Mouse (Mus musculus) lung, postnatal 0 days (tissue): ENCODE measurements around the gene Atp2a1. TPM values are rescaled to one million over a fixed set of nuclear protein-coding genes. Genes with fewer than 3 reads are reported as not detected.

Experiments used
- ATAC-seq: fragments of 200-750 bp; cut with Nextera tagmentation; 2 replicates; pipeline ENCODE4 v1.8.0; 2017; ENCODE audit warnings: moderate library complexity
- DNase-seq: peaks from one replicate; pipeline ENCODE4 v3.0.0-alpha.2; 2016; ENCODE audit warnings: low spot score
- H3K27ac ChIP-seq: fragments of 300-500 bp; sonication (generic); 2 replicates; pipeline ENCODE4 v1.5.1; 2014; ENCODE audit warnings: antibody characterized with exemption, mild to moderate bottlenecking, low read length, mixed read lengths
- H3K27me3 ChIP-seq: fragments of 300-500 bp; sonication (generic); replicated peaks from 2 replicates; pipeline ENCODE4 v1.6.1; 2014; ENCODE audit warnings: low read length, mixed read lengths; ENCODE audit not compliant: insufficient read depth
- H3K36me3 ChIP-seq: fragments of 300-500 bp; sonication (generic); 2 replicates; pipeline ENCODE4 v1.6.1; 2014; ENCODE audit warnings: low read length, mixed read lengths; ENCODE audit not compliant: insufficient read depth
- H3K4me1 ChIP-seq: fragments of 300-500 bp; sonication (generic); 2 replicates; pipeline ENCODE4 v1.6.1; 2014; ENCODE audit warnings: antibody characterized with exemption, low read depth, low read length, mixed read lengths; ENCODE audit not compliant: insufficient read depth
- H3K4me2 ChIP-seq: fragments of 300-500 bp; sonication (generic); replicated peaks from 2 replicates; pipeline ENCODE4 v1.6.1; 2014; ENCODE audit warnings: low read depth, mild to moderate bottlenecking, low read length, moderate library complexity, mixed read lengths
- H3K4me3 ChIP-seq: fragments of 300-500 bp; sonication (generic); 2 replicates; pipeline ENCODE4 v1.5.1; 2014; ENCODE audit warnings: low read depth, low read length
- H3K9ac ChIP-seq: fragments of 300-500 bp; sonication (generic); replicated peaks from 2 replicates; pipeline ENCODE4 v1.6.1; 2014; ENCODE audit warnings: low read depth, mild to moderate bottlenecking
- H3K9me3 ChIP-seq: fragments of 300-500 bp; sonication (generic); 2 replicates; pipeline ENCODE4 v1.6.1; 2016; ENCODE audit warnings: low read length, mixed read lengths
- CTCF ChIP-seq: IDR thresholded peaks from 2 replicates; pipeline ENCODE4 v1.5.1; 2016; ENCODE audit warnings: antibody characterized with exemption, mild to moderate bottlenecking
- EP300 ChIP-seq: IDR thresholded peaks from 2 replicates; pipeline ENCODE4 v1.6.1; 2016; ENCODE audit warnings: antibody characterized with exemption, mild to moderate bottlenecking, control low read depth
- WGBS: fragments of 180-500 bp; shearing (Covaris S2); extraction: QIAGEN DNeasy Blood & Tissue Kit; methylation state at CpG from one replicate; pipeline ENCODE4 v1.1.7; 2014; 5-methylcytosine and 5-hydroxymethylcytosine counted together
- polyA plus RNA-seq: library from polyadenylated mRNA; unstranded; fragments of >200 nt; fragmentation: Nextera tagmentation; extraction: Ambion mirVana; gene quantifications from 2 replicates; pipeline ENCODE4 v1.2.1, GENCODE M21; 2015

Gene Atp2a1
- polyA plus RNA-seq, 1 experiment from 2014 or later: 0.14 TPM

DNA sequence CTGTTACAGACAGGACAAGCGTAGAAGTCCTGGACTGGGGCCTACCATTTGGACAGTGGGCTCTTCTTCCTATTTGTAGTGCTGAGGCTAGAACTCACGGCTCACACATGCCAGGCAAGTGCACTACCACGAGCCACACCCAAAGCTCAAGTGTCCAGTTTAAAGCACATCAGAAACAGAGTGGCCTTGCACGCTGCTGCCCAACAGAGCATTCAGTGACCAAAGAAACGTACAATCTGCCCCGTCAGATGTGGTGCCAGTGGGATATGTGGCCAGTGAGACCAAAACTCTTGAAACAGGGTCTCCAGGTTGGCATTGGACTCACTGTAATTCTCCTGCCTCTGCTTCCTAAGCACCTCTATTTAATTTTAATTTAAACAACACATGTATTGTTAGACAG is 12.3 kb downstream of the Atp2a1 start:
- no peak overlapping the region for H3K4me3 ChIP-seq
- no peak overlapping the region for H3K9ac ChIP-seq
- no peak for TF ChIP-seq EP300
- TF ChIP-seq CTCF: no peak
- H3K4me2 ChIP-seq: no peak overlapping the region
- no peaks in the 10 kb centered on the region for H3K4me1 ChIP-seq
- no peaks in the 10 kb centered on the region for H3K27me3 ChIP-seq
- WGBS: 86% methylated on average over 6 of the region's 6 CpGs
- no peak for ATAC-seq
- no peaks in the 10 kb centered on the region for H3K9me3 ChIP-seq
- no peak for DNase-seq
- 0 out of 2 replicates have a peak, but pooled peaks cover 5% of the 10 kb centered on the region for H3K36me3 ChIP-seq
- no peak overlapping the region for H3K27ac ChIP-seq

DNA sequence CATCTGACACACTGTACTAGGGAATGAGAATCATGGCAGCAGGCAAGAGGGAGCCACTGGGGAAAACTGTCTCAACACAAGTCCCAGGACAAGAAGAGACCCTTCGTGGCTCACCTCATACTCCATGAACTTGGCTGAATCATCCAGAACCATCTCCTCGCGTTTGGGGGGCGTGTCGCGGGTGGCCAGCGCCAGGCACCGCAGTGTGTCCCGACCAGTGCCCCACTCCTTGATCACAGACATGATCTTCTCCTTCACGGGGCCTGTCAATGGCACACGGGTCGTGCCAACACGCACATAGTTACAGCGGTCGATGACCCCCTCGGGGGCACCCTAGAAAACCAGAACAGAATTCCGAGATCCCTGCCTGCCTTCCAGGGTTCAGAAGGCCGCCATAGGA is 12.9 kb downstream of the Atp2a1 start:
- ATAC-seq: no peak
- no peak for DNase-seq
- Histone ChIP-seq H3K4me2 (no peak overlapping the region), H3K9ac (no peak overlapping the region), H3K9me3 (no peaks in the 10 kb centered on the region), H3K27ac (no peak overlapping the region), H3K4me1 (no peaks in the 10 kb centered on the region), H3K4me3 (no peak overlapping the region), H3K36me3 (0 out of 2 replicates have a peak, but pooled peaks cover 5% of the 10 kb centered on the region), H3K27me3 (no peaks in the 10 kb centered on the region)
- TF ChIP-seq CTCF (no peak), EP300 (no peak)
- WGBS: 90% methylated on average over 18 of the region's 18 CpGs

DNA sequence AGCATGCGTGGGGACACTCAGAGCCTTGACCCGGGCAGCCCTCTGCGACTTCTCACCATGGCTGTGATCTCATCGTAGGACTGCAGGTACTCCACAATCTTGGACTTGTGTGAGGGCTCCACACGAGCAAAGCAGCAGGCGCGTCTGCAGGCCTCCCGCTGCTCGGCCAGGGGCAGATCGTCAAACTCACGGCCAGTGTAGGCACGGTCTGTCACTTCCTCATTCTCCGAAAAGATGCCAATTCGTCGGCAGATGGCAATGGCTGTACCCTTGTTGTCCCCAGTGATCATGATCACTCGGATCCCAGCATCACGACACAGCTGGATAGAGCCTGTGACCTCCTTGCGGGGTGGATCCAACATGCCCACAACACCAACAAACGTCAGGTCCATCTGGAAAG is 14.4 kb downstream of the Atp2a1 start:
- Histone ChIP-seq H3K4me2 (no peak overlapping the region), H3K9me3 (no peaks in the 10 kb centered on the region), H3K9ac (no peak overlapping the region), H3K4me3 (no peak overlapping the region), H3K4me1 (no peaks in the 10 kb centered on the region), H3K27me3 (no peaks in the 10 kb centered on the region), H3K27ac (no peak overlapping the region), H3K36me3 (0 out of 2 replicates have a peak, but pooled peaks cover 12% of the 10 kb centered on the region)
- TF ChIP-seq CTCF: no peak
- TF ChIP-seq EP300: no peak
- DNase-seq (no peak), ATAC-seq (no peak)
- WGBS: 89% methylated on average over 19 of the region's 19 CpGs

DNA sequence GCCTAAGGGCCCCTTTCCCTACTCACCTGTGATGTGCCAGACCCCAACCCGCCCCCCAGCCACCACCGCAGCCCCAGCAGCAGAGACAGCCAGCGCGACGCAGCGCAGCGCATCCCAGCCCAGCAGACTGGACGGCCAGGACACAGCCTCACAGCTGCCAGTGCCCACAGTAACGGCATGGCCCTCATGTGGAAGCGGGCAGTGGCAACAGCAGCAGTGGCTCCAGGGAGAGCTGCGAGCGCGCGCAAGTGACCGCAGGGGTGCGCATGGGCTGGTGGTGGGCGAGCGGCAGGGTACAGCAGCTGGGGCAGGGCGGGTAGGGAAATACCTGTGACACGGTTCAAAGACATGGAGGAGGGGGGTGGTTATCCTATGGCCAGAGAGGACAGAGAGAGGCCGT is 16.7 kb downstream of the Atp2a1 start:
- Histone ChIP-seq H3K4me2 (no peak overlapping the region), H3K9ac (no peak overlapping the region), H3K27ac (no peak overlapping the region), H3K9me3 (no peaks in the 10 kb centered on the region), H3K4me1 (no peaks in the 10 kb centered on the region), H3K36me3 (0 out of 2 replicates have a peak, but pooled peaks cover 12% of the 10 kb centered on the region), H3K27me3 (no peaks in the 10 kb centered on the region), H3K4me3 (no peak overlapping the region)
- no peak for ATAC-seq
- TF ChIP-seq EP300 (no peak), CTCF (no peak)
- WGBS: 90% methylated on average over 21 of the region's 21 CpGs
- DNase-seq: no peak

DNA sequence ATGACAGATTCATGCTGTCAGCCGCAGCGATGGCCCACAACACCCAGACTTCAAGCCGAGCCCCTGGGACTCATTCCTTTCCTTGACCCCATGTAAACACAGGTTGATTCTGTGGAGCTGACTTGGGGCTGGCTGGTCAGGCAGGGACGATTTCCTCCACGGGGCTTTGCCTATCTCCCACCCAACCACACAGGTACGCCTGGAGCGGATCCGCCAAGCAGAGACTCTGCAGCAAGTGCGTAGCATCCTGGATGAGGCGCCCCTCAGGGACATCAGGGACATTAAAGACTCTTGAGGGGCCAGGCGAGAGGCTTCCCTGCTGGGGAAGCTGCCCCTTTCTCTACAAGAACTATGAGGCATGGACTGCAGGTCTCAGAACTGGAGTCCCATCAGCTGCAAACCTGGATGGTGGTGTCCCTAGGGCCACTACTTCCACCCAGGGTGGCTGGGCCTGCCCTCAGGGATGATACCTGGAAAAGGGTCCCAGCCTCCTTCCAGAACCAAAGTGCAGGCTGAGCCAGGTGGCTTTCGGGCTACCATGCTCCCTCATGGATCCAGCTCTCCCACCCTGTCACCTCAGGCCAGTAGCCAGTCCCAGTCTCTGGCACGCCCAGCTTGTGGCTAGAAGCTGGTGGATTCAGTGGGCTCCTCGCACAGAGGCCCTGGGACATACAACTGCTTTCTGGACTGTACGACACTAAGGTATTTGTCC is 17.6 kb downstream of the Atp2a1 start:
- Histone ChIP-seq H3K27ac (no peak overlapping the region), H3K4me2 (no peak overlapping the region), H3K4me1 (no peaks in the 10 kb centered on the region), H3K36me3 (0 out of 2 replicates have a peak, but pooled peaks cover 12% of the 10 kb centered on the region), H3K27me3 (no peaks in the 10 kb centered on the region), H3K9ac (no peak overlapping the region), H3K4me3 (no peak overlapping the region), H3K9me3 (no peaks in the 10 kb centered on the region)
- TF ChIP-seq CTCF (no peak), EP300 (no peak)
- ATAC-seq (no peak), DNase-seq (no peak)
- 95% methylated on average over 15 of the region's 15 CpGs for WGBS

DNA sequence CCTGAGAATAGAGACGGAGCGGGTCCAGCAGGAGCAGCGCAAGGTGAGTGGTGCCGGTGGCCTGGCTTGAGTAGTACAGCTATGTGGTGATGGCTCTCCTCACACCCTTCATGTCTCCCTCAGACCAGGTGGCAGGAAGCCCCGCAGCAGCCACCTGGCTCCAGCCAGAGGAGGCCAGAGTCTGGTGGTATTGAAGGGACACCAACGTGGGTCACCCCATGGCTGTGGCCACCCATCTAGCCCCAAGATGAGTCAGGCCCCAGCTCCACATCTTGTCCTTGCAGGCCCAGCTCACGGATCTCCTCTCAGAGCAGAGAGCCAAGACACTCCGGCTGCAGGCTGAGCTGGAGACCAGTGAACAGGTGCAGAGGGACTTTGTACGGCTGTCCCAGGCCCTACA is 18.4 kb downstream of the Atp2a1 start:
- TF ChIP-seq CTCF: no peak
- TF ChIP-seq EP300: no peak
- no peaks in the 10 kb centered on the region for H3K9me3 ChIP-seq
- H3K4me3 ChIP-seq: no peak overlapping the region
- H3K36me3 ChIP-seq: 0 out of 2 replicates have a peak, but pooled peaks cover 12% of the 10 kb centered on the region
- WGBS: 94% methylated on average over 9 of the region's 9 CpGs
- no peak overlapping the region for H3K4me2 ChIP-seq
- DNase-seq (no peak), ATAC-seq (no peak)
- no peak overlapping the region for H3K9ac ChIP-seq
- H3K27ac ChIP-seq: no peak overlapping the region
- H3K27me3 ChIP-seq: no peaks in the 10 kb centered on the region
- no peaks in the 10 kb centered on the region for H3K4me1 ChIP-seq
